Mouse (Mus musculus) embryo, embryonic 10 days (tissue): ENCODE measurements around the gene Cbx3.
"Not testable (repeated sequence)": the region's sequence is repeated elsewhere in the genome, so short reads cannot be mapped to it uniquely, and the experiment has no call there.

Source experiments
- DNase-seq: peaks from one replicate; pipeline ENCODE4 v3.0.0-alpha.2; 2015; ENCODE audit warnings: low spot score

Gene Cbx3

DNA sequence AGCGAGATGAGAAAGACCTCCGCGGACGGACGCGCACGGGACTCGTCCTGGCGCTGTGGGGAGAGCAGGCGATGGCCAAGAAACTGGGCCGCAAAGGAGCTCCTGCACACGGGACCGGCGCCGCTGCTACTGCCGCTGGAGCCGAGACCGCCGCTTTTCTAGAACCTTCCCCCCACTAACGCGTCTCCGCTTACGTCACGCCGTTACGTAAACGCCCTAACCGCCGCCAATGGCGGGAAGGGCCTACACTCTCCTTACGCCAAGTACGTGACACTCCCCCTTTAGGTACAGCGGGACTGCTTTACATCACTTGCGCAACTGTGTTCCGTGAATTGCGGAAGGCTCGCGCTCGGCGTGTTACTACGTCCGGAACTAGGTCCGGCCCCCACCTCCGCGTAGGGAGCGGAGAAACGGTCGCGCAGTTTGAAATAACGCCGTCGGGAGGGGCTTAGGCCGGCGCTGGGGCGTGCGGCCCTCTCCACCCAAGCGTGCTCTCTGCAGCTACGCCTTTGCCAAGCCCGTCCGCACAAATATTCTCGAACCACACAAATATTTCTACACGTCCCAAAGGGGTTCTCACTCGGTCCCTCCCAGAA is 347 bp upstream of the Cbx3 start, which contains the start of gene Hnrnpa2b1:
Gene Hnrnpa2b1, minus strand, starts transcription at position 180 of the 596 bp plus-strand sequence.
- peak; percentile 100 for DNase-seq

DNA sequence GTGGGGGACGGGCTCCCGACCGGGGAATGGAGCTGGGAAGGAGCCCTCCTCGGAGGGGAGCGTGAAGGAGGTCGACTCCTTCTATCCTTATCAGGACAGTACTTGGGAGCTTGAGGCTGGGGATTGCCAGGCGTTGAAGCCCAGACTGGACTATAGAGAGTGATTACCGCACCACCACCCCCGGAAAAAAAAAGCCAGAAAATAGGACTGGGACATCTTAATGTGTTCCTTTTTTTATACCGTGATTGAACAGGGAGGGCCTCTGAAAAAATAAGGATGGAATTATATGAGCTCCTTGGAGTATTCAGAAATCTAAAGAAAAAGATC is 982 bp downstream of the Cbx3 start:
- no peak for DNase-seq

DNA sequence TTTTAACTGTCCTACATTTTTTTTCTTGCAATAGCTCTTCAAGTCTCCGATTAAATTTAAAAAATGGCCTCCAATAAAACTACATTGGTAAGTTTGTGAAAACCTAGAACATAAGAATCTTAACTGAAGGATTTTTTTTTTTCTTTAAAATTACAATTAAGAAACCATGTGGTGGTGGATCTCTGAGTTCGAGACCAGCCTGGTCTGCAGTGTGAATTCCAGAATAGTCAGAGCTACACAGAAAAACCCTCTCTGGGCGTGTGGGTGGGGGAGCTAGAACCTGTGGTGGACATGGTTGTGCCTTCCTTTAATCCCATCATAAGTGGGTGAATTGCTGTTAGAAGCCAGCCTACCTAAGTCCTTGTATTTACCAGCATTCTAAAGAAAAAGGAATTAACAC is 1.6 kb downstream of the Cbx3 start:
- peak; percentile 43 for DNase-seq

DNA sequence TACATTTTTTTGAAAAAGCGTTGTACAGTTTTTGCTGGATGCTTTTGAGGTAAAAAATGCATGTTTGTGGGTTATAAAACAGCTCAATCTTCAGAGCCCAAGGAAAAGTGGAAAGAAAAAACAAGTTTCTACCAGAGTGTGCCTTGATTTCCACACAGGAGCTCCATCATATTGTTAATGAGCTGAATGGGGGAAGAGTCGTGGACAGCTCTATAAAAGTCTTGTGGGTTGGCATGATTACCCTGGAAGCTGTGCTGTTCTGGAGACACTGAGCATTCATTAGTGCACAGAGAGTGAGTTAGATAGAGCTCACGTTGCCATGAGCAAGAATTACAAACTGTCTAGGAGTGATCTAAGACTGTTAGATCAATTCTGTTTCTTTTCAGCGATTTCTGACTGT is 2.1 kb downstream of the Cbx3 start:
- DNase-seq, result no peak

DNA sequence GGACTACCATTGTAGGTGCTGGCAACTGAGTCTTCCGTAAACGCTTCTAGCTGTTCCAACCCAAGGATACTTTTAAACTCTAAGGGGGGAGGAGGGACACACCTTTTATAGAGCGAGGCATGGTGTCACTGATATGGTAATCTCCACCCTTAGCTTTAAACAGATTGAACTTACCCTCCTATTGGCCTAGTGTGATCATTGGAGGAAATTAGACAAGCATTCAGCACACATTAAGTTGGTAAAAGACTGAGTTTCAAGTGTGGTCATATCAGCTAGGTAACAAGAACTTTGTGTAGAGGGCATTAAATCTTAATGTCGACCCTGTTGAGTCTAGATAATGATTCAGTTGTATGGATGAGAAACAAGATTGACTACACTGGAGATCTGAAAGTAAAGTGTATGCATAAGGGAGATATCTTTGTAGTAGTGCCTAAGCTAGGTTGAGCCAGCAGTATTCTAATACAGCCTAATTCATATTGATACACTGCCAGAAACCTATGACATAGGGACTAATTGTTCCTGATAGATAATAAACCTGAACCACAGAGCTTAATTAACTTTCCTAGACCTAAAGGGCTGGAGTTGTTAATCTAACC is 9.1 kb downstream of the Cbx3 start:
- DNase-seq, result no peak

DNA sequence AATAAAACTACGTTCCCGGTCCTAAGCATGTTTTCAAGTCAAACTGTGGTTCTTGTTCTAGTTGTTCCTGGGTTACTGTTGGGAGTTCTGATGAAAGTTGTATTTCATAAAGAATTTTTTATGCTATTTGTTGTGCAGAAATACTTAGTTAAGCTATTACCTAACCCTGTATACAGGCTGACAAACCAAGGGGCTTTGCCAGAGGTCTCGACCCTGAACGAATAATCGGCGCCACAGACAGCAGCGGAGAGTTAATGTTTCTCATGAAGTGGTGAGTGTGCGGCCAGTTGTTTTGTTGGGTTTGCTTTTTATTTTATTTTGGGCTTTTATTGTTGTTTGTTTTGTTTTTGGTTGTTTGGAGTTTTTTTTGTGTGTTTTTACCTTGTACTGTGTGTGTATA is 11.4 kb downstream of the Cbx3 start:
- no peak for DNase-seq

DNA sequence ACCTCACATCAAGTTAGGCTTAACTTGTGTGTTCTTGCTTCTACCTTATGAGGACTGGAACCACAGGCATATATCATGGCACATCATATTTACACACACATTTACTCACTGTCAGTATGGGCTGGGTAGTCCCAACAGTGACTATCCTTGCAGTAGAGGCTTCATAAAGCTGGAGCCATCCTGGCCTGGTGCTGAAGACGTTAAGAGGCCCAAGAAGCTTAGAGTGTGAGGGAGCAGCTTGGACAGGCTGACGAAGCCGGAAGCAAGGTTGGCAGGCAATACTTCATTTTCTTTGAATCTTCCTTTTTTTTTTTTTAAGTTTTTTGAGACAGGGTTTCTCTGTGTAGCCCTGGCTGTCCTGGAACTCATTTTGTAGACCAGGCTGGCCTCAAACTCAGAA is 13.7 kb downstream of the Cbx3 start:
- DNase-seq, result no peak

DNA sequence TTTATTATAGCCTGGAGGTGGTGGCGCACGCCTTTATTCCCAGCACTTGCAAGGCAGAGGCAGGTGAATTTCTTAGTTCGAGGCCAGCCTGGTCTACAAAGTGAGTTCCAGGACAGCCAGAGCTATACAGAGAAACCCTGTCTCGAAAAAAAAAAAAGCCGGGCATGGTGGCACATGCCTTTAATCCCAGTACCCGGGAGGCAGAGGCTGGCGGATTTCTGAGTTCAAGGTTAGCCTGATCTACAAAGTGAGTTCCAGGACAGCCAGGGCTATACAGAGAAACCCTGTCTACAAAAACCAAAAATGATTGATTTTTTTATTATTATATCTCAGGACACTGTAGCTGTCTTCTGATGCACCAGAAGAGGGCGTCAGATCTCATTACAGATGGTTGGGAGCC is 14.4 kb downstream of the Cbx3 start:
- not testable (repeated sequence) for DNase-seq

DNA sequence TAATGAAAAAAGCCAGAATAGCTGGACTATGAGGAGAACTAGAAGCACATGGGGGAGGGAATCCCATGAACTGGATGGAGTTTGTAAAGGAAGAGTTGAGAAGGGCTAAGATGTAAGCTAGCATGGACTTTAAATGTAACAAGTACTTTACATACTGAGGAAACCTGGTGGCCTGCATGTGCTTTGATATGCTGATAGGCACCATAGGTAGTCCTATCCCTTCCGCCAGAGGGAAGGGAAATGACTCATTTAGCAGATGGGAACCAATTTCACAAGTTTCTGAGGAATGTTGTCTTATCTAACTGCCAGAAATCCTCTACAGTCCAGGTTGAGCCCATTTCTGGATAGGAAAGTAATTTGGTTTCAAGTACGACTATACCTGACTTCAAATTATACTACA is 15.5 kb downstream of the Cbx3 start:
- no peak for DNase-seq

DNA sequence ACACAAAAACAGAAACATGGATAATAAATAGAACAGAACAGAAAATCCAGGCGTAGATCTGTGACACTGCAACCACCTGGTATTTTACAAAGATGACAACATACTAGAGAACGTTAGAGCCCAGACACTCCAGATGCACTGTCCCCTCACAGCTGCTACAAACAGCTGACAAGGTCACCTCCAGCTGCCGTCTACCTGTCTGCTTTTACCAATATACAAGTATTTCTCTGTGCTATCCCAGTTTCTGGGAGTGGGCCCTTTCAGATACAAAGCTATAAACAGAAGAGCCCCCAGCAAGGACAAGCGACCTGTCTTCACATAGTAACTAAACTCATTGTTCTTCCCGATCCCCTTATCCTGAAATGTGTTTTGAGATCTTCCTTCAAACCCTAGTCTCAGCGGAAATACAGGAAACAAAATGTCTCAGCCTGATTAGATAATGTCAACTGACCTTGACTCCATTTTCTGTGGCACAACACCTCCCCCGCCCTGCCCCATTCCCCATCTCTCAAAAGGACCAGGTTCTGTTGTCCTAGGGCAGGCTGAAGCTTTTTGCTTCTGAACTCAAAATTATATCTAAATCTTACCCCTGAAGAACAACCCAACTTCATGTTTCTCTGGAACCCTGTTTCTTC is 16.0 kb downstream of the Cbx3 start:
- DNase-seq, result no peak

DNA sequence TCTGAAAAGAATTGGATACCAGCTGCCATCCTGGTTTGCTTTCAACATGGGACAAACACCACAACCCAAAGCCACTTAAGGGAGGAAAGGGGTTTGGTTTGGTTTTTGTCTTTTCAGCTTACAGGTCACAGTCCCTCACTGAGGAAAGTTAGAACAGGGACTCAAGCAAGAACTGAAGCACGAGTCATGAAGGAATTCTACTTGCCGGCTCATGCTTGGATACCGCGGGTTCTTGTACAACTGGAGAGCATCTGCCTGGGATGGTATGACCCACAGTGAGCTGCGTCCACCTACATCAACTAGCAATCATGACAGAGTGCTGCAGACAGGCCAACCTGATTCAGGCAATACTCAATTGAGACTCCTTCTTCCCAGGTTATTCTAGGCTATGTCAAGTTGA is 16.6 kb downstream of the Cbx3 start:
- DNase-seq, result no peak

DNA sequence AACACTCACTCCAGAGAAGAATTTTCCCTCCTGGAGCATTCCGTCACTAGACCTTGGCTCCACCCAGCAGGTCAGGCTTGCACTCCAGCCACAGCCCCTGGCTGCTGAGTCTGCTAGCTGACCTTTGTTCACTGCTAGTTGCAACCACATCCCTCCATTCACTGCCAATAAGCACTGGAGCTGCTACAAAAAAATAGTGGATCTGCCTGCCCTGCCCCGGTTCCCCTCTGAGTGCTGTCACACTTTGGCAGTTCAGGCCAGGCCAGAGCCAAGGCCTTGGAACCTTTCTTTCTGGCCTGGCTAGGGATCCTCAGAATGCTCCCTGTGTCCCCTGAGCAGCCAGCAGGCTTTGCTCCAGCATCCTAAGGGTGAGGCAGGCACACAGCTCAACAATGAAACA is 19.6 kb downstream of the Cbx3 start:
- DNase-seq, result peak; percentile 29

DNA sequence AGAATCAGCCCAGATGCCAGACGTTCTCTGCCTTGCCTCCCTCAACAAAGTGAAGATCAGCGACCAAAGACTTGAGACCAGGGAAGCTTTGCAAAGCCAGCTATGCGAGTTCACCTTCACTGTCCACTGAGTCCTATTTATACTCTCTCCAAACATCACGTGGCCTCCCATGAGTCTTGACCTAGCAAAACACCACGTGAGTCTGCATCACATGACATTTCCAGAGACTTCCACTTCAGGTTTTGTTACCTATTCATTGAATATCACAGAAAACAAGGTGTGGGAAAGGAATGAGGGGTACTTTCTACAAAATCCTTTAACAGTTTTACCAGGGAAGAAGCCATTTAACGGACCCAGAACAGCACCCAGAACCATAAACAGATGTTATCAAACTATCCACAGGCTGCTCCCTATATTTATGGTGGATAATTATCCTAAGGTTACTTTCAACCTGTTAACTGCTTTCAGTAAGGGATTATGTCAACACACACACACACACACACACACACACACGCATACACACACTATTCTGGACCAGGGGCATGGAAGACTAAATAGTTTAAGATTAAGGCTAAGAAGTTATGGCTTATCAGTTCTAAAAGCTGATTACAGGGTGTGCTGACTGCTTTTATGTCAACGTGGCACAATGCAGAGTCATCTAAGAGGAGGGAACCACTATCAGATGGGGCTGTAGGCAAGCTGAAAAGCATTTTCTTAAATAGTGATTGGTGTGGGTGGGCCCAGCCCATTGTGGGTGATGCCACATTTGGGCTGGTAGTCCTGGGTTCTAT is 27.4 kb downstream of the Cbx3 start:
- no peak for DNase-seq

DNA sequence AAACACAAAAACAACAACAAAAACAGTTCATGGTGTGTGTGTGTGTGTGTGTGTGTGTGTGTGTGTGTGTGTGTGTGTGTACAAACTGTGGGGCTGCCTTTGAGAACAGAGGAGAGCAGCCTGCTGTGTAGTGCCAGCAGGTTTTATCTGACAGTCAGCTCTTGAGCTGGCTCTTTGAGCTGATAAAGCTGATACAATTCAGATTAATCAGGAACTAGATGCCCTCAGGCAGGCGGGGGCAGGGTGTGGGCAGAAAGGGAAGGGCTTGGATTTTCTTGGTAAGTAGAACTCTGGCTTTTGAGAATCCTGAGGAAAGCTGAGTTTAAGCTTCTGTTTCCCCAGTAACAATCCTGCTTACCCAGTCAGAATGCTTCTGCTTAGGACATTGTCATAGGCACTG is 35.5 kb downstream of the Cbx3 start:
- DNase-seq, result no peak

DNA sequence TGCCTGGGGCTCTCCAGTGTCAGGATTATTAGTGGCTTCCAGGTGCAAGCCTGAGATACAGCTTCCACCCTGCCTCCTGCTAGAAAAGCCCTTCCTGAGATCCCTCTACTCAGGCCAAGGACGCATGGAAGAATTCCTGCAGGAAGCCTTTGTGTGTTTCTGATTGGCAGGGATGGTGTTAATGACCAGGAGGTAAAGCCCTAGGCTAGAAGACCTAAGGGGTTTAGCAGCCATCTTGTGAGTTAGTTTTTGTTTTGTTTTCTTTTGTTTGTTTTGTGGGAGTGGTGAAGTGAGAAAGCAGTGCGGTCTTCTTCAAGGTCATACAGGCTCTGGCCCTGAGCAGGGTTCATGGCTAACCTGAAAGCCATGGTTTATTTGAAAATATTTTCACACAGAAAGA is 37.4 kb downstream of the Cbx3 start:
- DNase-seq, result no peak

DNA sequence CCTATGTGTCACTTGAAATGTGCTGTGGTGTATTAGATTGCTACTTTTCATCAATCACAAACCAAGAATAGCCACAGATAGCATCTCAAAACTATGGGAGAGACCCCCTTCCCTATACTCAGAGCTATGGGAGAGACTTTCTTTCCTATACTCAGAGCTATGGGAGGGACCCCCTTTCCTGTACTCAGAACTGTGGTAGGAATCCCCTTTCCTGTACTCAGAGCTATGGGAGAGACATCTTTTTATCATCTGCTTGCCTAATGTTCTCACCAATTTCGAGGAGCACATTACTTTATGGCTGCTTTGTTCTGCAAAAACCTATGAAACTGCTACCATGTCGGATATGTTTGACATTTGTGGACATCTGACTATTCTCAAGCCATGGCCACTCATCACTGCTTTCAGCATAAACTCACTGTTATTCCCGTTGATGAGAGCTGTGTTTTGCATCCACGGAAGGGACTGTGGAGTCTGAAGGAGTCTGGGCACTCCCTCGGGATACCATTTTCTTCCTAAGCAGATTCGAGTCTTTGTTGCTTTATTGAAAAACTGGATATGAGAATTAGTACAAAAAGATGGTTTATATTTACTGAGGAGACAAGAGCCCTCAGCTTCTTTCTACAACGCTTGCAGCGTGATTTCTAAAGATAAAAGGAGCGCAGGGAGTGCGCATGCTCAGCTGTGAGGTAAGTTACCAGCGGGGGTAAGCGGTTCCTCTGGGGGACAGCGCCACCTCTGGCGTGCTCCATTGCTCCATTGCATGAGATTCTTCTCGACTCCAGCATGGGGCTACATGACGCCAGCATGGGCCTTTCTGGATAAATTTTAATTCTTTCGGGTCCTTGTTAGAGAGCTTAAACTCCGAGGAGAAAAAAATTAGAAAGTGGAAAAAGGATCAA is 38.8 kb downstream of the Cbx3 start:
- peak; percentile 90 for DNase-seq

DNA sequence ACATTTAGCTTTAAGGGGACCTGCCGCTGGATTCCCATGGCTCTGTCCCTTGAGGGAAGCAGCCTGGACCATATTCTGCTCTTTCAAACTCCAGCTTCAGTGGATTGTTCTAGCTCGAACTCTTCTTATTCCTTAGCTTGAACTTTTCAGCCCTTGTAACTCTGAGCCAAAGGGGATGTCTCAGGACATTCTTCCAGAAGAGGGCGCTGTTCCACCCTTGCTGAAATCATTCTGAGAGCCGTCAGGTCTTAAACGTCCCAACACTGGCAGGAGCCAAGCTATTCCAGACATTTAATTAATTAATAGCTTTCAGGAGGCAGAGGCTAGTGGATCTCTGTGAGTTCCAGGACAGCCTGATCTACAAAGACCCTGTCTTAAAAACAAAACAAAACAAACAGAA is 39.9 kb downstream of the Cbx3 start:
- DNase-seq, result peak; percentile 76

DNA sequence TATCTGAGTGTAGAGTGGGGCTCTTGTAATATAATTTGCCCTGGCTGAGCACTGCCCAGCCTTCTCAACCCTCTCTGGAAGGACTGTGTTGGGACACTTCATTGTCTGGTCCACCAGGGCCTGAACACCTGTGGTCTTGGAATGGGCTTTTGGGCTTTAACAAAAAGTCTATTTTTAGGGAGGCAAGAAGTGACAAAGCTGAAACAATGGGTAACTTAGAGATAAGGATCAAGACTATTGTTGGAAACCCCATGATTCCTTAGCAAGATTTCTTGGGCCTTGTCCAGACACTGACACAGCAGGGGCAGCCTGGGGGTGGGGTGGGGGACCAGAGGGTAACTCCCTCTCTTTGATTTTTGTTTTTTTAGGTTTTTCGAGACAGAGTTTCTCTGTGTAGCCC is 40.8 kb downstream of the Cbx3 start:
- DNase-seq, result no peak

DNA sequence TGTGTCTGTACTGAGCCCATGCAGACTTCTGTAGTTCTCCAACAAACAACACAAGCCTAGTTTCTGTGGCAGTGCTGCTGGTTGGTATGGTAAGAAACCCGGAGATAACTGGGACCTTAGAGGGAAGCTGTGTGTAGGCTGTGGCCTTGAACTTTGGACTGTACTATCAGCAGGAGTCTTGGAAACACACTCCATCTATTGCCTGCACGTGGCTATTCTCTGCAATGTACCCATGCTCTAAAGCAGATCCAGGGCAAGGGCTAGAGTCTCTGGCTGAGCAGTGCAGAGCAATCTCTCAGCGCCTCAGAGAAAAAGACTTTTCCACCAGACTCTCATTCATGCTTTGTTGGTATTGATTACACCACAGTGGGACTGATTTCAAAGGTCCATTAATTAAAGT is 43.6 kb downstream of the Cbx3 start:
- no peak for DNase-seq

DNA sequence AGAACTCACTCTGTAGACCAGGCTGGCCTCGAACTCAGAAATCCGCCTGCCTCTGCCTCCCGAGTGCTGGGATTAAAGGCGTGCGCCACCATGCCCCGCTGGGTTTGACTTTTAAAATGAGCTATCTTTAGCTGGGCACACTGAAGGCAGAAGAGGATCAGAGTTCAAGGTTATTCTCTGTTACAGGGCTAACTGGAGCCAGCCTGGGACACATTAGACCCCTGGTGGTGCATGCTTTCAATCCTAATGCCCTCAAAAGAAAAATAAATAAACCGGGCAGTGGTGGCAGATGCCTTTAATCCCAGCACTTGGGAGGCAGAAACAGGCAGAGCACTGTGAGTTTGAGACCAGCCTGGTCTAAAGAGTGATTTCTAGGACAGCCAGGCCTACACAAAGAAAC is 44.7 kb downstream of the Cbx3 start:
- DNase-seq, result no peak

DNA sequence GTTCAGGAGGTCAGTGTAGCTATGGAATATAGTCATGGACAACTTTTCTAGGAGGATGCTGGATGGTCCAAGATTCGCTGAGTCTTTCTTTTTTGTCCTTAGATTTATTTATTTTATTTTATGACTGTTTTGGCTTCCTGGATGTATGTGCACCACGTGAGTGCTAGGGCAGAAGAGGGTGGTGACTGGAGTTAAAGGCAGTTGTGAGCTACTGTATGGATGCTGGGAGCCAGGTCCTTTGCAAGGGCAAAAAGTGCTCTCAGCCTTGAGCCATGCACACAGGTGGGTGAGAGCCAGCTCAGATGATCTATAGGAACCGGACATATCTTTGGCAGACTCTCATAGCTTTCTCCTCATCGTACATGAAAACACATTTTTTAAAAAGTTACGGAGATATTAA is 53.1 kb downstream of the Cbx3 start:
- no peak for DNase-seq

DNA sequence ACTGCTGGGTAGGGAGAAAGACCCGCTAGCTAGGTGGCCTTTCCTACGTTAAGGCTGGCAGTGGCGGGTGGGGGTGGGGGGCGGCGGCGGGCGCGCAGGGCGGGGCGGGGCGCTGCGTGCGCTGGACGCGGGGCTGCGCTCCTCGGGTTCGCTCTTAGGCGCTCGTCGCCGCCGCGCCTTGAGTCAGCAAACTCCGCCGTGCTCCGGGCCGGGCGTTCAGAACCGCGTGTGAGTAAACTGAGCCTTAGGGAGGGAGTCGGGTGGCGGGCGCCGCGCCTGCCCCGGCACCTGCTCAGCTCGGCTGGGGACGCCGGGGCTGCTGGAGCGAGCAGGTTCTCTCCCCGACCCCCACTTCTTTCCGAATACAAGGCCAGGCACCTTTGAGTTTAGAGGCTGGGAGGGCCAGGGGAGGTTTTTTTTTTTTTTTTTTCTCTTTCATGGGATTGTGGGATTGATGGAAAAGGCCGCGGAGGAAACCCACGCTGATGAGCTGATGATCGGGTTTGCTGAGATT is 53.7 kb downstream of the Cbx3 start, which contains the start of gene Snx10:
Gene Snx10, plus strand, starts transcription at position 95 of the 514 bp plus-strand sequence.
- DNase-seq, result peak; percentile 73
